Mouse (Mus musculus): ENCODE results near the gene Scn4b. TPM values are rescaled to one million over a fixed set of nuclear protein-coding genes. Genes with fewer than 3 reads are reported as not detected.

Scn4b gene
- polyA plus RNA-seq (2012; rRNA removed; ENCODE audit: low replicate concordance): 0.49 and 0.62 TPM in 2 replicates

DNA sequence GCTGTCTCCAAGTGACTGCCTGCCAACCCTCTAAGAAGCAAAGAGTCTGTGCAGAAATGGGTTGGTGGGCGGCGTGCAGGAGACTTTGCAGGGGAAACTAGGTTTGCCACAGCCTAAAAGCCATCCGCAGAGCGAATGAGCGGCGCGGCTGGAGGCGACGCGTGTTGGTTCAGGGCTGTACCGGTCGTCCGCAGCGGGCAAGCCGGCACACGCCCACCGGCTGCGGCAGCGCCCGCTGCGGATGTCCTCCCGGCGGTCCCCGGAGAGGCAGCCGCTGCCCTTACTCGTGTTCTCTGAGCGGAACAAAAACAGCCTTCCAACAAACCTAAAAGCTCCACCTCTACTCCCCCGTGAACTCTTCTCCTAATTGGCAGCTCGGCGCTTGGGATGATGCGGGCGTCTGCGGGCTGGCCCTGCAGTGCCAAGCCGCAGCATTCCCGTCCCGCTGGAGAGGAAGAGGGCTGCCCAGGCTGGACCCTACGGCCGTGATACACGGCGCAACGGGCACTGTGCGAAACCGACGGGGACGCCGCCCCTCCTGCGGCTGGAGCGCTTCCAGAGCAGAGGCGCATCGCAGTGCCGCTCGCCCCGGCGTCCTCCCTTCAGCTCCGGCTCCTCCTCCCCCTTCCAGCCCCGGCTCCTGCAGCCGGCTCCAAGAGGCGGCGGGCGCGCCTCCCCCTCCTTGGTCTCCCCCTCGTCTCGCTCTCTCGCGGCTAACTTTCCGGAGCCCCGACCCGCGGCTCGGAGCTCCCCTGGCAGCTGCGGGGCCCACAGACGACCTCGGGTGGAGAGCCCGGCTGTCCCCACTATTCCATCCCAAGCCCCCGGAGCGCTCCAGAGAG is at the start of gene Scn4b:
Gene Scn4b, plus strand, starts transcription at position 205 of the 842 bp plus-strand sequence.

DNA sequence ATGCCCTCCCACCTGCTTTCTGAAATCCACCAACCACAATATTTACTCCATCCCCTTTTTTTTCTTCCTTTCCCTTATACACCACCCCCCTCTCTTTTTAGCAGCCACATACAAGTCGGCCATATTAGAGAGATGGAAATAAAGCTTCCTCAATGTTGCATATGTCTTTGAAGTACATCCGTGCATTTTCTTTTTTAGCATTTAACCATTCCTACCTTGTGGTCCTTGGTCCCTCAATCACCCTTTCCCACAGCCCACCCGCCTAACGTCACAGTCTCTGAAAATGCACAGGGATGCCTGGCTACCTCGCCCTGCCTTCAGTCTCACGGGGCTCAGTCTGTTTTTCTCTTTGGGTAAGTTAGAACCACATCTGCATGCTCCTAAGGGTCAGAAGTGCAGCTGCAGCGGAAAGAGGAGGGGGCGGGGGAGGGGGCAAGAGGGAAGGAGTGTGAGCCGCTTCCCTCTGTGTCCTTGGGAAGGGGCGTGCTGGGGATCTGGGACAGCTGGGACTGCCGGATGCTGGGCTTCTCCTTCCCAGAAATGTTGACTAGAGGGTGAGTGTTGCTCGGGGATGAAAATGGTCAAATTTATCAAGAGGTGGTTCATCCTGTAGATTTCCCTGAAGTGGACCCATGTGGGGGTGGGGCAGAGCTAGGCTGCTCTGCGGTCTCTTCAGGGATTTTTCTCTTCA is 20.3 kb upstream of the Scn4b start, which contains the start of gene Scn2b:
Gene Scn2b, plus strand, starts transcription at position 42 of the 691 bp plus-strand sequence.

DNA sequence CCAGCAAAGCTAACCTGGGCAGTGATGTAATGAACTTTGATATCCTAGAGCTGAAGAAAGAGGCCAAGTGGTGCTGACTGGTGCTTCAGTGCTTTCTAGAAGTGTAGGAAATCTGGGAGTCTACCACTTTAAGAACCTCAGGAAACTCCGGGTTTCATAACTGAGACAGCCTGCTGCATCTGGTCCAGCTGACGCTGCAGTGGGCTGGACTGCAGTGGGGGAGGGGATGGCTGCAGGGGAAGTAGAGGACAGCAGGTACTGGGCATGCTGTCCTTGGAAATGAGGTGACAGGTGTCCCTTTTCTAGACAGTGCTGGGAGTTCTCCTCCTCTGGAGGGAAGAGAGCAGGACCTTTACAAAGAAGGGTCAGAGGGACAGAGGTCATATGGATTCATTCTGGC is 43.6 kb downstream of the Scn4b start, which contains the start of gene BC049352:
Gene BC049352, plus strand, starts transcription at position 238 of the 400 bp plus-strand sequence.

Other genes with a start within 250 kb of the Scn4b start
- 364 and 507 TPM in 2 replicates for gene Atp5l, start 217.7 kb upstream of the Scn4b start, polyA plus RNA-seq (2012; rRNA removed; ENCODE audit: low replicate concordance)
- 17.3 and 19.1 TPM in 2 replicates for gene Ube4a, start 172.8 kb upstream of the Scn4b start, polyA plus RNA-seq (2012; rRNA removed; ENCODE audit: low replicate concordance)
- gene Cd3g, start 158.0 kb upstream of the Scn4b start, polyA plus RNA-seq (2012; rRNA removed; ENCODE audit: low replicate concordance): 0.43 and 0.90 TPM in 2 replicates
- 0.46 and 0.60 TPM in 2 replicates for gene Cd3d, start 156.6 kb upstream of the Scn4b start, polyA plus RNA-seq (2012; rRNA removed; ENCODE audit: low replicate concordance)
- 1.0 and 1.3 TPM in 2 replicates for gene Cd3e, start 128.8 kb upstream of the Scn4b start, polyA plus RNA-seq (2012; rRNA removed; ENCODE audit: low replicate concordance)
- gene Mpzl2, start 98.6 kb upstream of the Scn4b start, polyA plus RNA-seq (2012; rRNA removed; ENCODE audit: low replicate concordance): 3.0 and 11.0 TPM in 2 replicates
- 0.75 and 3.1 TPM in 2 replicates for gene Mpzl3, start 83.2 kb upstream of the Scn4b start, polyA plus RNA-seq (2012; rRNA removed; ENCODE audit: low replicate concordance)
- gene Jaml, start 59.2 kb upstream of the Scn4b start, polyA plus RNA-seq (2012; rRNA removed; ENCODE audit: low replicate concordance): 0.36 and 0.76 TPM in 2 replicates
- gene Scn2b, start 20.6 kb upstream of the Scn4b start, polyA plus RNA-seq (2012; rRNA removed; ENCODE audit: low replicate concordance): 0.24 and 4.2 TPM in 2 replicates
- 1.3 and 1.6 TPM in 2 replicates for gene BC049352, start 43.6 kb downstream of the Scn4b start, polyA plus RNA-seq (2012; rRNA removed; ENCODE audit: low replicate concordance)
- 10.2 TPM in 1 of 2 replicates, not detected in the other for gene Tmprss4, start 65.7 kb downstream of the Scn4b start, polyA plus RNA-seq (2012; rRNA removed; ENCODE audit: low replicate concordance)
- gene Il10ra, start 130.8 kb downstream of the Scn4b start, polyA plus RNA-seq (2012; rRNA removed; ENCODE audit: low replicate concordance): 9.7 and 14.6 TPM in 2 replicates
- 0.84 TPM in 1 of 2 replicates, not detected in the other for gene Tmprss13, start 180.7 kb downstream of the Scn4b start, polyA plus RNA-seq (2012; rRNA removed; ENCODE audit: low replicate concordance)
- 11.1 and 87.0 TPM in 2 replicates for gene Fxyd6, start 231.8 kb downstream of the Scn4b start, polyA plus RNA-seq (2012; rRNA removed; ENCODE audit: low replicate concordance)